Mouse (Mus musculus): ENCODE data around the gene Pin1. TPM values are rescaled to one million over a fixed set of nuclear protein-coding genes. Genes with fewer than 3 reads are reported as not detected.

The Pin1 gene
- total and polyA plus RNA-seq, 2 experiments from 2014 or later: 38.8 to 62.0 TPM

GRCm38 (mm10) chr9:20713478-20713987 lies 61.6 kb downstream of the Pin1 start:
- peak; percentile 52 for DNase-seq
- H3K27ac ChIP-seq (ENCODE audit: low read depth, low read length): peak overlapping the region; percentile 74
- no peak overlapping the region for H3K4me2 ChIP-seq (ENCODE audit: low read depth)
- no peak for TF ChIP-seq CTCF (IDR thresholded peaks at IDR 0.05; ENCODE audit: low read depth)
- H3K4me1 ChIP-seq (ENCODE audit: insufficient read depth): 0 out of 2 replicates have a peak, but pooled peaks cover 6% of the 10 kb centered on the region
- ATAC-seq: peak; percentile 83
- no peak overlapping the region for H3K4me3 ChIP-seq (ENCODE audit: low read depth, low read length)
- 20% methylated on average over 11 of the region's 11 CpGs for WGBS
- H3K9ac ChIP-seq: no peak overlapping the region
- H3K9me3 ChIP-seq (ENCODE audit: low read length): no peaks in the 10 kb centered on the region
- H3K36me3 ChIP-seq (ENCODE audit: insufficient read depth): no peaks in the 10 kb centered on the region; the same call in 1 of the 2 replicates
- no peaks in the 10 kb centered on the region for H3K27me3 ChIP-seq (ENCODE audit: insufficient read depth, low read length)

- no peak overlapping the region for H3K4me2 ChIP-seq (ENCODE audit: low read depth)
- DNase-seq (no peak), ATAC-seq (no peak)
- peaks cover 2% of the 10 kb centered on the region; the same call in 1 of the 2 replicates for H3K36me3 ChIP-seq (ENCODE audit: insufficient read depth)
- TF ChIP-seq CTCF (IDR thresholded peaks at IDR 0.05; ENCODE audit: low read depth): peak; percentile 38
- no peak overlapping the region for H3K9ac ChIP-seq
- H3K9me3 ChIP-seq (ENCODE audit: low read length): no peaks in the 10 kb centered on the region
- WGBS: 78% methylated on average over 7 of the region's 7 CpGs
- no peaks in the 10 kb centered on the region for H3K27me3 ChIP-seq (ENCODE audit: insufficient read depth, low read length)
- H3K4me1 ChIP-seq (ENCODE audit: insufficient read depth): 0 out of 2 replicates have a peak, but pooled peaks cover 6% of the 10 kb centered on the region
- no peak overlapping the region for H3K4me3 ChIP-seq (ENCODE audit: low read depth, low read length)
- H3K27ac ChIP-seq (ENCODE audit: low read depth, low read length): no peak overlapping the region
Observed at GRCm38 (mm10) chr9:20715332-20715731, 63.4 kb downstream of the Pin1 start.

Other genes with a start within 250 kb of the Pin1 start
- 35.3 and 40.6 TPM in 2 replicates for gene Zfp26, start 191.9 kb upstream of the Pin1 start, total RNA-seq (2014; rRNA removed)
- 6.3 and 9.2 TPM in 2 replicates for gene Zfp26, start 191.9 kb upstream of the Pin1 start, polyA plus RNA-seq (2015; fragmentation: Nextera tagmentation; extraction: Ambion mirVana)
- 51.8 and 54.2 TPM in 2 replicates for gene Zfp426, start 159.3 kb upstream of the Pin1 start, total RNA-seq (2014; rRNA removed)
- 18.9 and 22.0 TPM in 2 replicates for gene Zfp426, start 159.3 kb upstream of the Pin1 start, polyA plus RNA-seq (2015; fragmentation: Nextera tagmentation; extraction: Ambion mirVana)
- 123 and 156 TPM in 2 replicates for gene Zfp266, start 130.7 kb upstream of the Pin1 start, total RNA-seq (2014; rRNA removed)
- 44.3 and 57.1 TPM in 2 replicates for gene Zfp266, start 130.7 kb upstream of the Pin1 start, polyA plus RNA-seq (2015; fragmentation: Nextera tagmentation; extraction: Ambion mirVana)
- gene Zfp846, start 70.8 kb upstream of the Pin1 start, total RNA-seq (2014; rRNA removed): 35.5 and 38.4 TPM in 2 replicates
- gene Zfp846, start 70.8 kb upstream of the Pin1 start, polyA plus RNA-seq (2015; fragmentation: Nextera tagmentation; extraction: Ambion mirVana): 25.9 and 38.9 TPM in 2 replicates
- gene Ubl5, start 9.2 kb upstream of the Pin1 start, total RNA-seq (2014; rRNA removed): 166 and 215 TPM in 2 replicates
- 533 and 690 TPM in 2 replicates for gene Ubl5, start 9.2 kb upstream of the Pin1 start, polyA plus RNA-seq (2015; fragmentation: Nextera tagmentation; extraction: Ambion mirVana)
- gene Fbxl12, start 7.3 kb upstream of the Pin1 start, total RNA-seq (2014; rRNA removed): 15.6 and 18.7 TPM in 2 replicates
- 12.5 and 13.4 TPM in 2 replicates for gene Fbxl12, start 7.3 kb upstream of the Pin1 start, polyA plus RNA-seq (2015; fragmentation: Nextera tagmentation; extraction: Ambion mirVana)
- 251 and 263 TPM in 2 replicates for gene Olfm2, start 94.3 kb downstream of the Pin1 start, total RNA-seq (2014; rRNA removed)
- 210 and 249 TPM in 2 replicates for gene Olfm2, start 94.3 kb downstream of the Pin1 start, polyA plus RNA-seq (2015; fragmentation: Nextera tagmentation; extraction: Ambion mirVana)
- 1.2 and 3.7 TPM in 2 replicates for gene Col5a3, start 163.0 kb downstream of the Pin1 start, total RNA-seq (2014; rRNA removed)
- 0.40 TPM in 2 replicates for gene Col5a3, start 163.0 kb downstream of the Pin1 start, polyA plus RNA-seq (2015; fragmentation: Nextera tagmentation; extraction: Ambion mirVana)
- not detected in 2 replicates for gene Rdh8, start 166.4 kb downstream of the Pin1 start, total RNA-seq (2014; rRNA removed)
- not detected in 2 replicates for gene Rdh8, start 166.4 kb downstream of the Pin1 start, polyA plus RNA-seq (2015; fragmentation: Nextera tagmentation; extraction: Ambion mirVana)
- gene A230050P20Rik, start 216.5 kb downstream of the Pin1 start, total RNA-seq (2014; rRNA removed): 18.0 and 22.1 TPM in 2 replicates
- gene A230050P20Rik, start 216.5 kb downstream of the Pin1 start, polyA plus RNA-seq (2015; fragmentation: Nextera tagmentation; extraction: Ambion mirVana): 5.0 and 19.6 TPM in 2 replicates
- 8.6 and 13.8 TPM in 2 replicates for gene Angptl6, start 227.6 kb downstream of the Pin1 start, total RNA-seq (2014; rRNA removed)
- gene Angptl6, start 227.6 kb downstream of the Pin1 start, polyA plus RNA-seq (2015; fragmentation: Nextera tagmentation; extraction: Ambion mirVana): 16.4 and 20.6 TPM in 2 replicates
- gene Ppan, start 236.1 kb downstream of the Pin1 start, total RNA-seq (2014; rRNA removed): 55.5 and 72.4 TPM in 2 replicates
- gene Ppan, start 236.1 kb downstream of the Pin1 start, polyA plus RNA-seq (2015; fragmentation: Nextera tagmentation; extraction: Ambion mirVana): 40.7 and 43.1 TPM in 2 replicates
- gene Eif3g, start 246.5 kb downstream of the Pin1 start, total RNA-seq (2014; rRNA removed): 129 and 137 TPM in 2 replicates
- 232 and 242 TPM in 2 replicates for gene Eif3g, start 246.5 kb downstream of the Pin1 start, polyA plus RNA-seq (2015; fragmentation: Nextera tagmentation; extraction: Ambion mirVana)

Data from forebrain, postnatal 0 days (tissue).